Comparison of ENCODE assay signal across 8 mouse cellular contexts in the genomic region with DNA sequence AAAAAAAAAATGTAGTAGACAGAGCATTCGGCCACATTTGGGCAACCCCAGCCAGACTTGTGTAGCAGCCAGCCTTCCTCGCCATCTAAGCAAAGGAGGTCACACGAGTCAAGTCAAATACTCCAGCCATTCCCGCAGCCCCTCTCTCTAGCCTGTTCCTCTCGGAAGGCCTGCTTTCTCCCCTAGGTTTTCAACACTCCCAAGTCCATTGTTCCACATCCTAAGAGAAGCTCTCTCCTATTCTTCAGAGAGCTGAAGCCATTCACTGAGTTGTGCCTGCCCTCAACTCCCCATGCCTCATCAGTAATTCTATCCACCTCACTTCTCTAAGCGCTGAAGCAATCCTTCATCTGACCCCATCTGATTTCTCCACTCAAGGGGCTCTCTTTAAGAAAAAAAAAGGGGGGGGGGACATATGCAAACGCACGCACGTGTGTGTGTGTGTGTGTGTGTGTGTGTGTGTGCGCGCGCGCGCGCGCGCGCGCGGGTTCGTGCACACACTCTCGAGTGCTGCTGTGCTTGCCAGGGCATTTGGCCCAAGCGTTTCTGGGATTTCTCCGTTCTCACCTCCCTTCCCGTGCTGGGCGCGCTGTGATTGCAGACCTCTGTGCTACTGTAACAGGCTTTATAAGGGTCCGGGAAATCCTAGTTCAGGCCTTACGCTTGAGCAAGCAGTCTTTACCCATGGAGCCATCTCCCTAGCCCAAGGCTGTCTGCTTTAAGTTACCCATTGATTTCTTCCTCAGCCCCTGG. TPM values are rescaled to one million over a fixed set of nuclear protein-coding genes. Genes with fewer than 3 reads are reported as not detected.
DNase-seq lines count a peak whose midpoint lies in the region; ATAC-seq lines count a peak whose summit lies in the region.

No protein-coding gene starts in this region.

- H3K4me3 ChIP-seq in forebrain, embryonic 15.5 days = peak overlapping the region; percentile 46
- H3K4me3 ChIP-seq in liver, embryonic 15.5 days (replicated peaks) = no peak overlapping the region

- H3K36me3 ChIP-seq in forebrain, embryonic 15.5 days = no peaks in the 10 kb centered on the region
- H3K36me3 ChIP-seq in liver, embryonic 15.5 days (replicated peaks) = no peaks in the 10 kb centered on the region

- H3K27ac ChIP-seq in forebrain, embryonic 15.5 days (replicated peaks) = no peak overlapping the region; the same call in 1 of the 2 replicates
- no peak overlapping the region for H3K27ac ChIP-seq in liver, embryonic 15.5 days (replicated peaks)

- H3K4me1 ChIP-seq in forebrain, embryonic 15.5 days = peaks cover 21% of the 10 kb centered on the region
- H3K4me1 ChIP-seq in liver, embryonic 15.5 days (replicated peaks) = peaks cover 26% of the 10 kb centered on the region

- H3K4me2 ChIP-seq in forebrain, embryonic 15.5 days (replicated peaks) = peak overlapping the region; percentile 81
- peak overlapping the region; percentile 30 for H3K4me2 ChIP-seq in liver, embryonic 15.5 days

- peak overlapping the region; percentile 32 for H3K9ac ChIP-seq in forebrain, embryonic 15.5 days (replicated peaks)
- H3K9ac ChIP-seq in liver, embryonic 15.5 days = no peak overlapping the region

- peaks cover 13% of the 10 kb centered on the region; the same call in 1 of the 2 replicates for H3K27me3 ChIP-seq in forebrain, embryonic 15.5 days
- peaks cover 71% of the 10 kb centered on the region for H3K27me3 ChIP-seq in liver, embryonic 15.5 days

- peak; percentile 56 for ATAC-seq in forebrain, embryonic 15.5 days (replicated peaks)
- no peak for ATAC-seq in liver, embryonic 15.5 days (ENCODE audit: insufficient read depth)

- H3K9me3 ChIP-seq in forebrain, embryonic 15.5 days = no peaks in the 10 kb centered on the region
- no peaks in the 10 kb centered on the region for H3K9me3 ChIP-seq in liver, embryonic 15.5 days (replicated peaks)

- DNase-seq in cerebellum, adult 11-12 months = peak; percentile 23
- DNase-seq in cerebellum, adult 9-10 months = no peak
- DNase-seq in R1 (ENCODE audit: low read depth, low spot score) = peak; percentile 25
- no peak for DNase-seq in layer of hippocampus, postnatal 14 days (ENCODE audit: low spot score in 2 of 2)
- no peak for DNase-seq in ovary, postnatal 14 days (ENCODE audit: low spot score)
- no peak for DNase-seq in T-cell, adult 2 months (ENCODE audit: low spot score)

- 5% methylated on average over 29 of the region's 29 CpGs for WGBS in forebrain, embryonic 15.5 days
- 19% methylated on average over 29 of the region's 29 CpGs for WGBS in liver, embryonic 15.5 days (ENCODE audit: insufficient replicate concordance)

RNA-seq across cellular contexts. Expression of gene Gipc2, which starts 0.8 kb away (rescaled TPM):
- polyA plus RNA-seq in forebrain, embryonic 15.5 days (2015; fragmentation: Nextera tagmentation; extraction: Ambion mirVana) = 1.9 and 2.7 TPM in 2 replicates
- polyA plus RNA-seq in liver, embryonic 15.5 days (2015; fragmentation: Nextera tagmentation; extraction: Ambion mirVana) = 19.3 and 20.0 TPM in 2 replicates
- total RNA-seq in layer of hippocampus, postnatal 14 days (2021) = 1 to 10 TPM; 1.4 to 3.0 TPM

RNA-seq across cellular contexts. Expression of gene Dnajb4, which starts 43.2 kb away (rescaled TPM):
- 29.8 and 35.4 TPM in 2 replicates for polyA plus RNA-seq in forebrain, embryonic 15.5 days (2015; fragmentation: Nextera tagmentation; extraction: Ambion mirVana)
- 35.3 and 36.8 TPM in 2 replicates for polyA plus RNA-seq in liver, embryonic 15.5 days (2015; fragmentation: Nextera tagmentation; extraction: Ambion mirVana)
- 10 to 100 TPM; 52.9 to 54.0 TPM for total RNA-seq in layer of hippocampus, postnatal 14 days (2021)

RNA-seq across cellular contexts. Expression of gene Fubp1, which starts 43.3 kb away (rescaled TPM):
- 302 and 309 TPM in 2 replicates for polyA plus RNA-seq in forebrain, embryonic 15.5 days (2015; fragmentation: Nextera tagmentation; extraction: Ambion mirVana)
- polyA plus RNA-seq in liver, embryonic 15.5 days (2015; fragmentation: Nextera tagmentation; extraction: Ambion mirVana) = 55.1 and 57.1 TPM in 2 replicates
- total RNA-seq in layer of hippocampus, postnatal 14 days (2021) = 100 to 1,000 TPM; 119 to 133 TPM

Comparison
In these comparisons a context has a peak if more than half of its experiments do, and no peak if none do; other contexts are left out.
1. DNase-seq: peak in cerebellum, adult 11-12 months (single experiment) and R1 (single experiment); none in cerebellum, adult 9-10 months (single experiment), layer of hippocampus, postnatal 14 days (0 of 2), ovary, postnatal 14 days (single experiment) and T-cell, adult 2 months (single experiment).